Mouse (Mus musculus): ENCODE results near the gene Nr2c1. TPM values are rescaled to one million over a fixed set of nuclear protein-coding genes. Genes with fewer than 3 reads are reported as not detected.

Gene Nr2c1
- polyA plus RNA-seq, 1 experiment = 4.1 TPM

DNA sequence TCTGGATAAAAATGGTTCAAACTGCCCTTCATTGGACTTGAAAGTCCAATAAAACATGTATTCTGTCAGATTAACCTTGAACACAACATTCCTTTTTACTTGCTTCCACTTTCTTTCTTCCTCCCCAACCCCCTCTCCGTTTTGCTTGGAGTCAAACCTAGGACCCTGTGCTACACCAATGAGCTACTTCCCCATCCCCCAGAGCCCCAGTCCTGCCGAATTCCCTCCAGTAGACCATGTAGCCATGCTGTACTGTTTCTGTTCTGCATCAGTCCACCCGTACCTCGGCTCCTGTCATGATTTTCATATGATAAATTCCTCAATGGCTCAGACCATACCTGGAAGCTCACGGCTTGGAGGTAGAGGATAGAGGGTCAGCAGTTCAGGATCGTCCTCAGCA is 83.2 kb downstream of the Nr2c1 start:
- H3K36me3 ChIP-seq (ENCODE audit: control insufficient read depth, insufficient read depth, low read length) = no peaks in the 10 kb centered on the region
- H3K27ac ChIP-seq (ENCODE audit: insufficient read depth, low read depth, low read length) = no peak overlapping the region
- no peak for TF ChIP-seq CTCF (conservative IDR thresholded peaks at IDR 0.05; ENCODE audit: insufficient read depth, insufficient read length, low read depth, low read length)
- TF ChIP-seq POLR2A (IDR thresholded peaks at IDR 0.05; ENCODE audit: low read depth, low read length) = no peak
- WGBS = 75% methylated on average over 6 of the region's 6 CpGs
- no peak for DNase-seq
- H3K4me1 ChIP-seq (ENCODE audit: control insufficient read depth, insufficient read depth, low read length) = no peaks in the 10 kb centered on the region
- H3K4me3 ChIP-seq (ENCODE audit: insufficient read depth, low read depth, low read length) = no peak overlapping the region
- H3K27me3 ChIP-seq (replicated peaks; ENCODE audit: control insufficient read depth, insufficient read depth, low read length) = no peaks in the 10 kb centered on the region

DNA sequence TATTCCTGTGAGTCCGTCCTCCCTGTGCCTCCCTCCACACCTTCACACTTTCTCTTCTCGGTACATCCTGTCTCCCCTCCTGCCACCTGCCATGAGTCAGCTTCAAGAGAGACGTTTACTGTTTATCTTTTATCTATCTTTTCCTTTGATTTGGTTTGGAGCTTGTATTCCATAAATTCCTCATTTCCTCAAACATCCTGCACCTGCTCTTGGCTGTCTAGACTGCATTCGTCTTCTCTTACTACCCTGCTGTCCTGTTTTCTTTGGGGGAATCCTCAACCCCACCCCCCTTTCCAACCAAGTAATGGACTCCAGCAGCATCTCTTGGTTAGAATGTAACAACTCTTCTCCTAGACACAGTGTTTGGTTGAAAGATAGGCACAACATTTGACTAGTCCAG is 87.4 kb downstream of the Nr2c1 start:
- TF ChIP-seq CTCF (conservative IDR thresholded peaks at IDR 0.05; ENCODE audit: insufficient read depth, insufficient read length, low read depth, low read length) (no peak), POLR2A (IDR thresholded peaks at IDR 0.05; ENCODE audit: low read depth, low read length) (no peak)
- no peak overlapping the region for H3K27ac ChIP-seq (ENCODE audit: insufficient read depth, low read depth, low read length)
- DNase-seq = no peak
- H3K36me3 ChIP-seq (ENCODE audit: control insufficient read depth, insufficient read depth, low read length) = no peaks in the 10 kb centered on the region
- H3K4me1 ChIP-seq (ENCODE audit: control insufficient read depth, insufficient read depth, low read length) = no peaks in the 10 kb centered on the region
- 25% methylated on average over 4 of the region's 4 CpGs for whole genome bisulfite sequencing
- H3K27me3 ChIP-seq (replicated peaks; ENCODE audit: control insufficient read depth, insufficient read depth, low read length) = no peaks in the 10 kb centered on the region; the same call in 1 of the 2 replicates
- no peak overlapping the region for H3K4me3 ChIP-seq (ENCODE audit: insufficient read depth, low read depth, low read length)

DNA sequence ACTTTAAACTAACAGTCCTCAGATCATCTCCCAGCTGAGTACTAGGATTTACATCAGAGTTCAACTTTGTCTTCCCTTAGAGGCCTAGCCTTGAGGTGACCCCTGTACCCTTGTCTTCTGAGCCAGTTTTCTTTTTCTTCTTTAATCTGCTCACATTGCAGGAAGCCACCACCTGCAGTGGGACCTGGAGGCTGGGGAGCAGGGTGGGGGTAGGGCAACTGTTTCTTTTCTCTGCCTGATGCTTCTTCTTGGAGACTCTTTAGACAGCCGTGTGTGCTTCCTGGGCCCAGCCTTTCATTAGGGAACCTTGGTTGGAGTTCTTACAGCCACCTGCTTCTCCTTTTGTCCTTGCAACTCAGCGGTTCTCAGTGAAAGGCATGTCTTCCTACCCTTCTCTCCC is 93.5 kb downstream of the Nr2c1 start:
- Histone ChIP-seq H3K36me3 (ENCODE audit: control insufficient read depth, insufficient read depth, low read length) (no peaks in the 10 kb centered on the region), H3K4me1 (ENCODE audit: control insufficient read depth, insufficient read depth, low read length) (no peaks in the 10 kb centered on the region), H3K27me3 (replicated peaks; ENCODE audit: control insufficient read depth, insufficient read depth, low read length) (no peaks in the 10 kb centered on the region; the same call in 1 of the 2 replicates), H3K27ac (ENCODE audit: insufficient read depth, low read depth, low read length) (no peak overlapping the region), H3K4me3 (ENCODE audit: insufficient read depth, low read depth, low read length) (no peak overlapping the region)
- 67% methylated on average over 2 of the region's 2 CpGs for WGBS
- TF ChIP-seq POLR2A (IDR thresholded peaks at IDR 0.05; ENCODE audit: low read depth, low read length) (no peak), CTCF (conservative IDR thresholded peaks at IDR 0.05; ENCODE audit: insufficient read depth, insufficient read length, low read depth, low read length) (no peak)
- DNase-seq = no peak

Other genes with a start within 250 kb of the Nr2c1 start
- gene Vezt, start 112.2 kb upstream of the Nr2c1 start, polyA plus RNA-seq (2012; rRNA removed) = 11.2 and 12.2 TPM in 2 replicates
- gene Fgd6, start 112.0 kb upstream of the Nr2c1 start, polyA plus RNA-seq (2012; rRNA removed) = 2.3 TPM in 2 replicates
- 223 and 328 TPM in 2 replicates for gene Ndufa12, start 50.7 kb downstream of the Nr2c1 start, polyA plus RNA-seq (2012; rRNA removed)
- not detected in 2 replicates for gene Gm4792, start 150.7 kb downstream of the Nr2c1 start, polyA plus RNA-seq (2012; rRNA removed)
- 11.2 and 11.3 TPM in 2 replicates for gene Tmcc3, start 163.9 kb downstream of the Nr2c1 start, polyA plus RNA-seq (2012; rRNA removed)

Data from kidney, adult 2 months (tissue).